Mouse (Mus musculus): ENCODE measurements around the gene Prkn. TPM values are rescaled to one million over a fixed set of nuclear protein-coding genes. Genes with fewer than 3 reads are reported as not detected.

The Prkn gene
- total RNA-seq, 2 experiments from 2014 or later: 0.85 to 1.9 TPM

DNA sequence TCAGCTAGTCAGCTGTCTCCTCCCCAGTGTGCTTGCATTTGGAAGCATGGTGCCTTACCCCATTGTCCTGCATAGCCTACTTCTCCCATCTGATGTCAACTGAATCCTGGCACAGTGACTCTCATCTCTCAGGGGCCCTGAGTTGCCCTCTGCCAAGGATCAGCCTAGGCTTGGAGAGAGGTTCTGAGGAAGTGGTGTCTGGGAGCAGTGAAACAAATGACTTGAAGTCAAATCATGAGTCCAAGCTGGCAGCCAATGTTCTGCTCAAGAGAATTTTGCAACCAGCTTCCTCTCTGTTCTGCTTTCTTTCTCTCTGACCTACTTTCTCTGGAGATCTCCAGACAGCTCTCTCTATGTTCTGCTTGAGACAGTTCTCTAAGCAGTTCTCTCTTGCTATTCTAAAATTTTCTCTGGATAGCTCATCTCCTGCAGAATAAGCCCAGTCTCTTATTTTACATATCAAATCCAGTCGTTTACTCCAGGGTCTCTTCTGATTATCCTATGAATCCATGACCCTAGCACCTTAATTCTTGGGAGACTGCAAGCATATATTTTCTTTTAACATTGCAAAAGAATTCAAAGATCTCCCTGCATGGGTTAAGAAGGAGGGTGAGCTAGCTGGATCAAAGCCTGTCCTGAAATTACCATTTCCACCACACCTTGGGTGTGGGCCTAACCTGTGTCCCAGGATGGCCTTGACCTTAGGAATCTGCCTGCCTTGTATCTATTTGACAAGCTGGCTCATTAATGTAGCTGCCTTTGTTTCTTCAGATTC lies 512.8 kb downstream of the Prkn start:
- no peak for ATAC-seq (replicated peaks; ENCODE audit: low FRiP score, poor library complexity, severe bottlenecking)

DNA sequence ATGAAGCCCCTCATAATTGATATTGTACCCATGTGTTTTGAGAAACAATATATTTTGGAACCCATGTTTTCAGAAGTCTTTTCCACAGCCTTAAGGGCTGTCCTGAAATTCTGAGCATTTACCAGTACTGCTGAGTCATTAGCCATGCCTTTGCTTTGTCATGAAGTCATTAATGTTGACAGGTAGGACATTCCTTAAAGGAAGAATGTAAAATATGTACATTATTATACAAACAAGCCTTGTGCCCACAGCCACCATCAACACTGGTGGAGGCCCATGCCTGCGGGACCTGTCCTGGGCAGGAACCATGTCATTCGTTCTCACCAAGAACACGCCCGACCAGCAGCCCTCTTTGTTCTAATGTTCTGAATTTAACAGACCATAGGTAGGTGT lies 513.4 kb downstream of the Prkn start:
- ATAC-seq (replicated peaks; ENCODE audit: low FRiP score, poor library complexity, severe bottlenecking): no peak

DNA sequence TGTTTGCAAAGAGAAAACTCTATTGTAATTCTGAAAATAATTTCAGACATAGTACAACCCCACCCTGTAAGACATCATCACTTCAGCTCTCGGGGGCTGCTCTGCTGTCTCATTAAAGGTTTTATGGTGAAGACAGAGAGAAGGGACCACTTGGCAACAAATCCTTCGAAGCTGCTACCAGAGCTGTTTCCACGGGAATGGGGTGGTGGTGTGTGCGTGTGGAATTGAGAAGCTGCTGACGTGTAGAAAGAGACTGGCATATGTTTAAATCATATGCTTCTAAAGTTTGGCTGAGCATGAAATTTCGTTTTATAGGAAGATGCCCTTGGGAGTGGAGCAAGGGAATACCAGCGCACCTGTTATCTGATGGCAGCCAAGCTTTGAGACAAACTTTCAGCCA lies 514.2 kb downstream of the Prkn start:
- no peak for ATAC-seq (replicated peaks; ENCODE audit: low FRiP score, poor library complexity, severe bottlenecking)

DNA sequence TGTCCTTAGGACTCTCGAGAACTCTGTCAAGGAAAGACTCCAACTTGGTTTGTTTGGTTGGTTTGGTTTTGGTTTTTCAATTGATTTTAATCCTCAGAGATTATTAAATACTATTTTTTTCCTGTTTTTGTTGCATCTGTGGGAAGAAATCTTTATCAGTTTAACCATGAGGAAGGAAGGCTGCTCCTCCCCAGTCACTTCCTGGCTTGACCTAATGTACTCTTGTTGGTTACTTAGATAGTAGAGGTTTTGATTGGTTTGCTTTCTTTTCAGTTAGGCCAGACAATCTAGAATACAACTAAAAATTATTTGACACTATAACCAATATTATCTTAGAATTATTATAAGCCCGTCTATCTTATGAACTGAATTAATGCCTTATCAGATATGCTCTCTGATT lies 535.3 kb downstream of the Prkn start:
- ATAC-seq (replicated peaks; ENCODE audit: low FRiP score, poor library complexity, severe bottlenecking): no peak

DNA sequence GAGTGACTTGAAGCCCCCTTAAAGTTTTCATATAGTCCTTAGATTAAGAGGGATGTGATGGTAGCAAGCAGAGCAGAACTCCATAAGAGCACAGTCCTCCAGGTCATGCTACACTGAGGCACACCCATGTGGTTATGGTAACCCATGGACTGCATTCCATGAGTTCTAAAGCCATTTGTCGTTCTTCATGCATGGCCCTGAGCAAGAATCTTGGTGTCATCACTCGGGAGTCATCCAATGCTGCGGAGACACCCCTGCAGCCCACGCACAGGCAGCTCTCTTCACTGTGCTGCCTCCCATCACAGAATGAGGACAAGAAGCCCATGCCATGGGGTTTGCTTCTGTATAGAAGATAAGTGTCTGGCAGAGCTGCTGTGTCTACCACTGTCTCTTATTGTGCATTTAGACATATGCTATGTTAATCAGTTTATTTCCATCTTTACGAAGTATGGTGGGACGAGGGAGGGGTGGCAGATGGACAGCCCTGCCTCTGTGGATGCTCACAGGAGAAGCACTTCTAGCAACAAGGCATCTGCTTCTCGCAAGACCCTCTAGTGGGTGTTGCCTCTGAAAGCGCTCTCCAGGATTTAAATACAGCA lies 543.3 kb downstream of the Prkn start:
- ATAC-seq (replicated peaks; ENCODE audit: low FRiP score, poor library complexity, severe bottlenecking): no peak

DNA sequence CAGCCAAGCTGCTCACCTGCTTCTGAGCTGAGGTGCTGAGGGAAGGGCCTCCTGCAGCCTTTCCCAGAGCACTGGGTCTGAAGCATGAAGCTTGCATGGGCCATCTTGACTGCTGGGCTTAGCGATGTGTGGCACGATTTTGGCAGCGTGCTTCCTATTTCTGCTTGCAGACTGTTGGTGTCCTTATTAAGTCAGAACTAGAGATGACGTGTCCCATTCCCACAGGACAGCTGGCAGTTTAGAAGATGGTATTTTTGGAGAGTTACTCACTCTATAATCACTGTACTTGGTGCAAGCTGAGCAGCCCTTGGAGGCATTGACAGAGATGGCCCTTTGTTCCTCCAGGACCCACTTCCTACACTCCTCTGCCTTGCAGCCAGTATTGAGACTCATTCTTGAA lies 545.1 kb downstream of the Prkn start:
- no peak for ATAC-seq (replicated peaks; ENCODE audit: low FRiP score, poor library complexity, severe bottlenecking)

DNA sequence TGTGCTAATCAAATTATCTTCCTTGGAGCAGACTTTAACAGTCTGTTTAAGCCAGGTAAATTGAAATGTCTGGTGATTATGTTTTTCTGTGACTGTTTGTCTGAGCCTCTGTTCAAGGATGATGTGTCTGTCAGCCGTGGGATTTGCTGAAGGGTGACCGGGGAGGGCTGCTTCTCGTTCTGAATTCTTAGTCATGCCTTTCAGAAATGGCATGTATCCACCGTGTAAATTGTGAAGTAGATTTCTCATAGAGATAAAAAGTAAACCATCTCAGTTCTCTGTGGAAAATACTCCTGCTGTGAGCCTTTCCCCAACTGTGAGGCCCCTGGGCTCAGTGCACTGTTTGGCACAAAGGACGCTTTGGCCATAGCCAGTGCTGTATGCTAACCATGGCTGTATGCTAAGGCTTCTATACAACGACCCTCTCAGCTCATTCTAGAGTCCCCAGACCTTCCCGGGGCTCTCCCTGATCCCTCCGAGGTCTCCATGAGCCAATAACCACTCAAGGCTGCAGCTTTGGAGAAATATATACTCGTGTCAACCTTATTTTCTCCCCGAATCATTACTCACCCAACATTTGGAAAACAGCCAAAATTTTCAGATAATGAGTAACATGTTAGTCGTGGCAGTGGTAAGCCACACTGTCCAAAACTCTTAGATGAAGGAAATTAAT lies 552.6 kb downstream of the Prkn start:
- no peak for ATAC-seq (replicated peaks; ENCODE audit: low FRiP score, poor library complexity, severe bottlenecking)

DNA sequence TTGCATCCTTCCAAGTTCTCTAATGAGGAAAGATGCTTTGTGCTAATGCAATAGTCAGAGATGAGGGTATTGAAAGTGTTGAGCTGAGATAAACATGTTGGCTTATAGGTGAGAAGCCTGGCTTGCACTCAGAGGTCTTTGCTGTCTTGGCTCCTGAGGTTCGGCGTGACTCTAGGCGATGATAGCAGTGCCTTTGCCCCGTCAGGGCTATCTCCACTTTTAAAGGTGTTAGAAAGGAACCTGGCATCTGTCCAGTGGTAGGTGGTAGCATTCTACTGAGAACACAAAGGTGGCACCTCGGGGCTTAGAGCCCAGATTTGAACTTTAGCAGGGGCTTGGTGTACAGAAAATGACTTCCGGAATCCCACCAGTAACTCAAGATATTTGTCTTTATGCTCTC lies 554.4 kb downstream of the Prkn start:
- ATAC-seq (replicated peaks; ENCODE audit: low FRiP score, poor library complexity, severe bottlenecking): no peak

DNA sequence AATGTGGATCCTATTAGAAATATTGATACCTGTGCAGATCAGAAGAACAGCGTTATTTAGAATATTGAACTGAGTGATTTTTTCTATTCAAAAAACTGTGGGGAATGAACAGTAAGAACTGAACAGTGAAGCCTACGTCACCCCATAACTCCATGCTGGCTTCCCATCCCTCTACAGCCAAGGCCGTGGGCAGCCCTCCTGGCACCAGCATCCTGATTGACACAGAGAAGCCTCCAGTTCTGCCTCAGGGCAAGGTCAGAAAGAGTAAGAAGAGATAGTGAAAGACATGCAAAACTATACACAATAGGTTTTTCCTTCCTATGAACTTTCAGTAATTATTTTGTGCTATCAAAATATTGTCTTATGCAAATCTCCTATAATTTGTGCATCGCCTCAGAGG lies 557.5 kb downstream of the Prkn start:
- no peak for ATAC-seq (replicated peaks; ENCODE audit: low FRiP score, poor library complexity, severe bottlenecking)

DNA sequence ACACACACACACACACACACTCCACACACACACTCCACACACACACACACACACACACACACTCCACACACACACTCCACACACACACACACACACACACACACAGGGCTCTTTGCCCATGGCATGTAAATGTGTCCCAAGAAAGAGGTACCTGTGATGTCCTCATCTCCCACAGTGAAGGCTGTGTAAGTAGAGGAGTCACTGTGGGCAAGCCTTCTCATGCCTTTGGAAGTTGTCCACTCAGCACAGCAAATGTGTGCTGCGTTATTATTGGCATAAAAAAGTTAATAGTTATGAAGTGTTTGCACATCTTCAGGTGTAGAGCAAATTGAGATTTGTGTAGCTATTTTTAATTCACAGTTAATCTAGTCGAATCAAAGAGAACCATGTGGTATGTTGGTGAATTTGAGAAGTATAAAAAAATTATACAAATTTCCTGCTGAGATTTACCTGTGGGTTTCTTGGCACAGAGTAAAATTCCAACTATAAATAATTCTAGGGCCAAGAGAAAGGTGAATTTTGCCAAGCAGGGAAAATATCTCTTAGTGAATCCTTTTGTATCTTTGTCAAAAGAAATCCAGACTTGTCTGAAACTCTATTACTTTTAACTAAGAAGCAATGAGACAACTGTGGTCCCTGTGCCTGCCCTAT lies 562.2 kb downstream of the Prkn start:
- no peak for ATAC-seq (replicated peaks; ENCODE audit: low FRiP score, poor library complexity, severe bottlenecking)

DNA sequence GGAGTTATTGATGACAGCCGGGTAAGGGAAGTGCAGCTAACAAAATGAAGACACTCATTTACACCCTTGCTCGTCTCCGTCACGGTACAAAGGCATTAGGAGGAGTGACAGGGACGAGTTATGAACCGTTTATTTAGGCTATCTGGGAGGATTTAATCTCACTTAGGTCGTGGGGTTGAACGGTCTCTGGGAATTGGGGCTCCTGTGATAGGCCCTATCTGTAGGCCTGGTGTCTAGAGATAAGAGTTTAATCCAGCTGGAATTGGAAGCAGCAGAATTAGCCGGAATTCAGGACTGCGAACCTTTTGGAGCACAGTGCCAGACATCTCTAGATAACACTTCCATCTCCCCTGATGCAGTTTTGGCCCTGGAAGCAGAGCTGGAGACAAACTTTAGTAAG lies 571.2 kb downstream of the Prkn start:
- no peak for ATAC-seq (replicated peaks; ENCODE audit: low FRiP score, poor library complexity, severe bottlenecking)

DNA sequence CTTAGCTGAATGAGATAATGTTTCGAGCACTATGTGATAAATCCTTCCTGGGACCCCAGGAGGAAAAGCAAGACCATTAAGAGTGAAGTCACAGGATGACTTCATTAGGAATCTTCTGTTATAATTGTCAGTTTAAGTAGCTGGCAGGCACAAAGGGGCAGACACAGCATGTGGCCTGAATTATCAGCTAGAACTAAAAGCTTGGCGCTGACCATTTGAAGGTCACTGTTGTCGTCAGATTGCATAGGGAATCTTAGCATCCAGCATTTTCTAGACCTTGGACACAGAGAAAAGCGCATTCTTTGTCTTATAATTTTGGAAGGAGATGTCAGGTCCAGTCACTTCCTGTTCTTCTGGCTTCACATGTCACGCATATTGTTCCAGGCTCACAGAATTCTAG lies 573.5 kb downstream of the Prkn start:
- ATAC-seq (replicated peaks; ENCODE audit: low FRiP score, poor library complexity, severe bottlenecking): no peak

DNA sequence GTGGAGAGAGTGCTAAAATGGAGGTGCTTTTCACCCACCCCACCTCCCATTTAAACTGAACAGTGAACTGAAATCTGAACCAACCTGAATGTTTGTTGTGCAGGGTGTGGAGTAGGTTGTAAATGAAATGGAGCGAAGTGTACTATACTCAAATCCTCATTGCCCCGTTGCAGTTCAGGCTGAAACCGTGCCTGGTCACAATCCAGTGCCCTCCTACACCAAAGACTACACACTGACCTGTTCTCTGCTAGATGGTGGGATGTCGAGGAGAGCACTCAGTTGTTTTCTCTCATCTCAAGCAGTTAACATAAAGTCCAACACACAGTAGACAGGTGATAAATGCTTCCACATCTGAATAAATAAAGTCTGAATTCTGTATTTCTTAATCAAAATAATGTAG lies 574.1 kb downstream of the Prkn start:
- ATAC-seq (replicated peaks; ENCODE audit: low FRiP score, poor library complexity, severe bottlenecking): no peak

DNA sequence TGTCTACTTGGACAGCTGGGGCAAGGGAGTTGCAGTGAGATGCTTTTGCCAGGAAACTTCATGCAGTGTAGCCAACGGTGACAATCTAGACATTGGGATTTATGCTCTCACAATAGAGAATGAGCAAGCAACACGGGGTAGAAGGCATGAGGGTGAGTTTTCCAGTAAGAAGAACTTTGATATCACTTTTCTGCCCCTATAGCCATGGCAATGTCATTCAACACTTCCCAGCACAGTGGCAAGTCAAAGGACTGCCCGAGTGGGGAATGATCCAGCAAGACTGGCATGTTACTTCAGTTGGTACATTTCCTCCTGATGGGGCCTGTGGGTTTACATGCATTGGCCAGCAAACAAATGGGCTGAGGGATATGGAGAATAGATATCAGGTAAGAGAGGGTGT lies 577.0 kb downstream of the Prkn start:
- no peak for ATAC-seq (replicated peaks; ENCODE audit: low FRiP score, poor library complexity, severe bottlenecking)

DNA sequence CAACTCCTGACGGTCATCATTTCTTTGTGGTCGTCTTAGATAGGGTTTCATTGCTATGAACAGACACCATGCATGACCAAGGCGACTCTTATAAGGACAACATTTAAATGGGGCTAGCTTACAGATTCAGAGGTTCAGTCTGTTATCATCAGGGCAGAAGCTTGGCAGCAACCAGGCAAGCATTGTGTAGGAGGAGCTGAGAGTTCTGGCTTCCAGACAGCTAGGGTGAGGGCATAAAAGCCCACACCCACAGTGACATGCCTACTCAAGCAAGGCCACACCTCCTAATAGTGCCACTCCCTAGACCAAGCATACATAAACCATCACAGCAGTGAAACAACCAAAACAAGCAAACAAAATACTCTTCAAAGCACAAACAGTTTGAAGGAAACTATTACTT lies 579.3 kb downstream of the Prkn start:
- ATAC-seq (replicated peaks; ENCODE audit: low FRiP score, poor library complexity, severe bottlenecking): no peak

DNA sequence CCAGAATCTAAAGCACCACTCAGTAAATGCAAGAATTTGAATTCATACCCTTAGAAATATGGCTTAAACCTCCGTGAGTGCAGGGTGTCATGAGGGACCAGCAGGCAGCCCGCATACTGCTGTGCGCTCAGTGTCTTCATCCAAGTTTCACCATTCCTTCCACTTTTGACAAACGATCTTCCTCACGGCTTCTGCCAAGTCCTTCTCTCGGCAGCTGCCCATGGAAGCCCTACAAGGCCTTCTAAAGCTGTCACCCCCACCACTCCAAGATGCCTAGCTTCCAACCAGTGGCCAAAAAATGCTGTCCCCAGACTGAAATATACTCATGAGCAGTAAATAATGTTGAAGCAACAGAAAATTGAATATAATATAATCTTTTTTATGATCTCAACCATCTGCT lies 580.7 kb downstream of the Prkn start:
- ATAC-seq (replicated peaks; ENCODE audit: low FRiP score, poor library complexity, severe bottlenecking): no peak

DNA sequence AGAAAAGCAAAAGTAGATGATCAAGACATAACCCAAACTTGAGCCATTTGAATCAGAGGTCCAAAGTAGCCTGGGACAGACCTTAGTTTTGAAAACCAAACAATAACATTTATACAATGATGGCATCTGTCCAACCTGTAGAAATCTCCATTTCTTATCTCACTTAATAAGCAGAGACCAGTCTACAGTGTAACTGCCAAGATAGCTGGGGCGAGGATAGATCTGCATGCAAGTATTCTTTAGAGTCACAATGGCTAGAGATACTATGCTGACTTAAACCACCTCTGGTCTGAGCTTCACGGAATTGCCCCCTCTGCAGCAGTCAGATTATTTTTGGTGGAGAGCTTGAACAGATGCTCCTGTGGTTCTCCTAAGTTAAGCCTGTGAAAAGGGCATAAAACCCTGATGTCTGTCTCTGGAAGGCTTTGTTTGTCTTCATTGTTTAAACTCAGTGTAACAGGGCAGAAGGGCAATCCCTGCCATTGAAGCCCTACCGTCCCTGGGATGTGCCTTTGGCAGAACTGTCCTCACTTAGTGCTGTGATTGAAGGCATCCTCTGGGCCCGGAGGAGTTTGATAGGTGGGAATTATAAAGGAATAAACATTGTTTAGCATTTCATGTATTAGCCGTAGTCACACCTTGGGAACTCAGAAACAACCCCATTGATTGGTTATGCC lies 581.2 kb downstream of the Prkn start:
- ATAC-seq (replicated peaks; ENCODE audit: low FRiP score, poor library complexity, severe bottlenecking): no peak

DNA sequence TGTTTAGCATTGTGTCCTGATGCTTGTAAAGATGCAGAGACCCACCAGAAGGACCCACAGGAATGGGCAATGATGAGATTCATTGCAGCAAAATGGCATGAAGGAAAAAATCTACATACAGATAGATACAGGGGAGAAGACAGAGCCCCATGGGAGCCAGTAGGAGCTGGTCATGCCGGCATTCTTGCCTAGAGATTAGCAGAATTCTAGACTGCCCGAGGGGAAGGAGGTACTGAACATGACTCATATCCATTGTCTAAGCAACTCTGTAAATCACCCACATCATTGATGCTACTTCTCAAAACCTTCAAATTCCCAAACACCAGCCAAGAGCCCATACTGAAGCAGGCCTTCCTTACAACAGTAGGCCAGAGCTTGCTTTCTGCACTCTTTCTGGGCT lies 591.1 kb downstream of the Prkn start:
- ATAC-seq (replicated peaks; ENCODE audit: low FRiP score, poor library complexity, severe bottlenecking): no peak

DNA sequence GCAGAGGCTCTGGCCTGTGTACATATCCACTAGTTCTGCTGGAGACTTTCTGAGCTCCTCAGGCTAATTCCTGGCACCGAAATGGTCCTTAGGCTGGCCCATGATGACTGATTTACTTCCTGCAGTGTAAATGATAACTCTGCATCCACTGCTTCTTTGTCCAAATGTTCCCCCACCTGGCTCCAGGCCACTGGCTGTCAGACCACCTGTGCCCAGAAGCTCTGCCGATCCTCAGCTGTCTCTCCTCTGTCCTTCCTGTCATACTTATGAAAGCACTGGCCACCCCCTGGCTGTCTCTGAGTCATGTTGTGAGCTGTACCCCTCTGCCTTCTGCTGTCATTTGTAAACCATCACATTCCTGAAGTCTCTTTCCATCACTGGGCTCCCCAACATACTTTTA lies 592.4 kb downstream of the Prkn start:
- no peak for ATAC-seq (replicated peaks; ENCODE audit: low FRiP score, poor library complexity, severe bottlenecking)

DNA sequence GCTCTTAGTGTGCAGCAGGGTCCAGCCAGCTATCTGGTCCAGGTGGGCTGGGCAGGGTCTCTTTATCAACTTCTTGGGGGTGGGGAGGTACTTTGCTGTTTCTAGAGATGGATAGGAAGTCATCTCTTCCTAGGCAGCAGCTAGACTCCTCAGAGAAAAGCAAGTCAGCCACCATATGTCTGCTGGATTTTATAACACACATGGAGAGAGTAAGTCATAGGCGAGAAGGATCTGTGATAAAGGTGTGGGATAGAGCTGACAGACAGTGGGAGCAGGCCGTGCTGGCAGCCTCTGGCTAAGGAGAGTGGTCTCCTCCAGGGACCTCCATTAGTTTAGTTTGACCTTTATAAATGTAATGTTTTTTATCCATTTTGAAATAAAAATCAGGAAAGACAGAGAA lies 622.5 kb downstream of the Prkn start:
- no peak for ATAC-seq (replicated peaks; ENCODE audit: low FRiP score, poor library complexity, severe bottlenecking)
